In genomic region chr6:122299621-122300133, GRCm38 (mm10) we compare ENCODE assay signal across 15 mouse cellular contexts. TPM values are rescaled to one million over a fixed set of nuclear protein-coding genes. Genes with fewer than 3 reads are reported as not detected.
"Had no signal": no experiment of that assay in that cellular context is flagged by ENCODE, and none has a peak within 500 bp of the region (broad histone marks: within the 10 kb centered on the region; RNA-seq: fewer than 3 reads in every experiment).

No protein-coding gene starts in this region.

- DNase-seq: kidney, adult 8-10 months; kidney, postnatal 4 days; lung, postnatal 14 days; right cerebral cortex, adult 18-20 months; right cerebral cortex, postnatal 25 days; thymus, postnatal 14 days had no signal

- H3K4me1 ChIP-seq: lung, embryonic 15.5 days had no signal

- H3K27ac ChIP-seq: kidney, postnatal 0 days; left cerebral cortex, adult 2 months; liver, embryonic 12.5 days; lung, embryonic 15.5 days; macrophage; midbrain, embryonic 13.5 days had no signal

- H3K4me3 ChIP-seq: left cerebral cortex, adult 2 months; limb, embryonic 10.5 days; liver, embryonic 12.5 days; lung, embryonic 15.5 days; midbrain, embryonic 13.5 days had no signal

- H3K36me3 ChIP-seq: limb, embryonic 10.5 days; liver, embryonic 12.5 days; lung, embryonic 15.5 days; midbrain, embryonic 13.5 days had no signal

- H3K27me3 ChIP-seq: lung, embryonic 15.5 days; midbrain, embryonic 13.5 days had no signal

- ATAC-seq: liver, embryonic 12.5 days; midbrain, embryonic 13.5 days had no signal

- H3K9ac ChIP-seq: liver, embryonic 12.5 days; lung, embryonic 15.5 days; midbrain, embryonic 13.5 days had no signal

- H3K9me3 ChIP-seq: limb, embryonic 10.5 days; liver, embryonic 12.5 days; lung, embryonic 15.5 days; midbrain, embryonic 13.5 days had no signal

- H3K4me2 ChIP-seq: liver, embryonic 12.5 days; lung, embryonic 15.5 days; midbrain, embryonic 13.5 days had no signal

RNA-seq across cellular contexts. Expression of gene Klrg1, which starts 17.0 kb away (rescaled TPM):
- total RNA-seq: left cerebral cortex, adult 2 months had no signal
- polyA plus RNA-seq: limb, embryonic 10.5 days; liver, embryonic 12.5 days; liver, embryonic 16.5 days; lung, embryonic 15.5 days; macrophage; stomach, embryonic 16.5 days had no signal
